Mouse (Mus musculus) liver, embryonic 14.5 days (tissue): ENCODE results near the gene Rps13. TPM values are rescaled to one million over a fixed set of nuclear protein-coding genes. Genes with fewer than 3 reads are reported as not detected.

Experiments
- ATAC-seq: fragments of 200-750 bp; cut with Nextera tagmentation; 2 replicates; pipeline ENCODE4 v1.8.0; 2017; ENCODE audit warnings: moderate number of reproducible peaks, mild to moderate bottlenecking, moderate library complexity; ENCODE audit not compliant: insufficient read depth
- DNase-seq, 3 experiments: peaks; one replicate each; pipeline ENCODE4 v3.0.0-alpha.2; 2012 to 2013; ENCODE audit warnings: low read depth in 3 of 3, low spot score in 3 of 3
- H3K27ac ChIP-seq: fragments of 300-500 bp; sonication (generic); 2 replicates; pipeline ENCODE4 v1.5.1; 2014; ENCODE audit warnings: moderate library complexity, mild to moderate bottlenecking, control low read depth, inconsistent platforms
- H3K27me3 ChIP-seq: fragments of 300-500 bp; sonication (generic); 2 replicates; pipeline ENCODE4 v1.6.1; 2014; ENCODE audit warnings: mild to moderate bottlenecking, low read length, moderate library complexity; ENCODE audit not compliant: control insufficient read depth, insufficient read depth
- H3K36me3 ChIP-seq: fragments of 300-500 bp; sonication (generic); replicated peaks from 2 replicates; pipeline ENCODE4 v1.6.1; 2014; ENCODE audit warnings: low read depth; ENCODE audit not compliant: control insufficient read depth, insufficient read depth
- H3K4me1 ChIP-seq, 2 experiments: fragments of 200-500 bp in 1 of 2; fragments of 300-500 bp in 1 of 2; sonication (generic) in 1 of 2; replicated peaks; 2 replicates each; pipeline ENCODE4 v1.6.1; 2012 to 2014; ENCODE audit warnings: antibody characterized with exemption in 1 of 2, inconsistent platforms in 1 of 2, low read length in 1 of 2; ENCODE audit not compliant: control insufficient read depth in 2 of 2, insufficient read depth in 2 of 2
- H3K4me2 ChIP-seq: fragments of 300-500 bp; sonication (generic); 2 replicates; pipeline ENCODE4 v1.6.1; 2014; ENCODE audit warnings: low read depth, mild to moderate bottlenecking, control low read depth, moderate library complexity
- H3K4me3 ChIP-seq, 2 experiments: fragments of 200-500 bp in 1 of 2; fragments of 300-500 bp in 1 of 2; sonication (generic) in 1 of 2; 2 replicates each; pipeline ENCODE4 v1.5.1; 2012 to 2014; ENCODE audit warnings: low read depth in 2 of 2, low read length in 2 of 2, mild to moderate bottlenecking in 2 of 2, control low read depth in 1 of 2, inconsistent platforms in 1 of 2, moderate library complexity in 1 of 2; ENCODE audit not compliant: insufficient read depth in 1 of 2
- H3K9ac ChIP-seq: fragments of 300-500 bp; sonication (generic); replicated peaks from 2 replicates; pipeline ENCODE4 v1.6.1; 2014; ENCODE audit warnings: mild to moderate bottlenecking, control low read depth, moderate library complexity
- H3K9me3 ChIP-seq: fragments of 300-500 bp; sonication (generic); 2 replicates; pipeline ENCODE4 v1.6.1; 2016; ENCODE audit warnings: low read length, mixed read lengths; ENCODE audit not compliant: control insufficient read depth
- CTCF ChIP-seq: IDR thresholded peaks from 2 replicates; pipeline ENCODE4 v1.5.1; 2016; ENCODE audit warnings: antibody characterized with exemption, low read depth, control low read depth
- EP300 ChIP-seq: IDR thresholded peaks from 2 replicates; pipeline ENCODE4 v1.6.1; 2016; ENCODE audit warnings: antibody characterized with exemption, low read depth
- WGBS: fragments of 180-500 bp; shearing (Covaris S2); extraction: QIAGEN DNeasy Blood & Tissue Kit; methylation state at CpG from one replicate; pipeline ENCODE4 v1.1.7; 2014; ENCODE audit not compliant: insufficient replicate concordance; 5-methylcytosine and 5-hydroxymethylcytosine counted together
- polyA plus RNA-seq, 2 experiments: library from polyadenylated mRNA; depleted of rRNA in 1 of 2; stranded (reverse) in 1 of 2; unstranded in 1 of 2; fragments of >200 nt; fragmentation: Nextera tagmentation in 1 of 2; extraction: Ambion mirVana in 1 of 2; gene quantifications; 2 replicates each; pipeline versions ENCODE4 v1.2.1 to v1.2.3; 2012 to 2014

Rps13 gene
- polyA plus RNA-seq, 2 experiments, result 554 to 671 TPM

DNA sequence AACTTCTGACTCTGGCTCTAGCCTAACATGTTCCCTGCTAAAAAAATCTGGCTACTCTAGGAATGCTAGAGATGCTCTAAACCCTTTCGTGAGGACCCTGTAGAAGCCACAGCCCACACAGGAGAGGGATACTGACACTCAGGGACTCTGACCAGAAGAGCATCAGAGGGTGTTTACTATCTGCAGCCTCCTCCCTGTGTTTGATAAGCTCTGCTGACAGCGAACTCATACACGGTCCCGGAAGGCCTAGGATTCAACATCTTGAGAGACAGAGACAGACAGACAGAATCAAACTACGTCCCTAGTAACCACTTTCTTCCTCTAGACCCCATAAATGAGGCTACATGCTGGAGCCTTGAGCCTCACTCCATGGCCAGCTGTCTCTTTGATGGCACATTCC lies 46.0 kb downstream of the Rps13 start:
- H3K36me3 ChIP-seq, result no peaks in the 10 kb centered on the region
- peak overlapping the region; percentile 20; the same call in 1 of the 2 replicates for H3K4me2 ChIP-seq
- H3K27ac ChIP-seq, result peak overlapping the region; percentile 31; the same call in 1 of the 2 replicates
- H3K9me3 ChIP-seq, result no peaks in the 10 kb centered on the region
- peak; percentile 51; the same call in 1 of the 2 replicates for ATAC-seq
- no peak for TF ChIP-seq CTCF
- no peak for TF ChIP-seq EP300
- DNase-seq, result no peak
- 57% methylated on average over 5 of the region's 5 CpGs for WGBS
- peaks cover 13 to 40% of the 10 kb centered on the region in 2 experiments for H3K4me1 ChIP-seq
- H3K27me3 ChIP-seq, result no peaks in the 10 kb centered on the region
- H3K4me3 ChIP-seq, result no peak overlapping the region
- 0 out of 2 replicates have a peak overlapping the region, but pooled peaks have one; percentile 3 for H3K9ac ChIP-seq

DNA sequence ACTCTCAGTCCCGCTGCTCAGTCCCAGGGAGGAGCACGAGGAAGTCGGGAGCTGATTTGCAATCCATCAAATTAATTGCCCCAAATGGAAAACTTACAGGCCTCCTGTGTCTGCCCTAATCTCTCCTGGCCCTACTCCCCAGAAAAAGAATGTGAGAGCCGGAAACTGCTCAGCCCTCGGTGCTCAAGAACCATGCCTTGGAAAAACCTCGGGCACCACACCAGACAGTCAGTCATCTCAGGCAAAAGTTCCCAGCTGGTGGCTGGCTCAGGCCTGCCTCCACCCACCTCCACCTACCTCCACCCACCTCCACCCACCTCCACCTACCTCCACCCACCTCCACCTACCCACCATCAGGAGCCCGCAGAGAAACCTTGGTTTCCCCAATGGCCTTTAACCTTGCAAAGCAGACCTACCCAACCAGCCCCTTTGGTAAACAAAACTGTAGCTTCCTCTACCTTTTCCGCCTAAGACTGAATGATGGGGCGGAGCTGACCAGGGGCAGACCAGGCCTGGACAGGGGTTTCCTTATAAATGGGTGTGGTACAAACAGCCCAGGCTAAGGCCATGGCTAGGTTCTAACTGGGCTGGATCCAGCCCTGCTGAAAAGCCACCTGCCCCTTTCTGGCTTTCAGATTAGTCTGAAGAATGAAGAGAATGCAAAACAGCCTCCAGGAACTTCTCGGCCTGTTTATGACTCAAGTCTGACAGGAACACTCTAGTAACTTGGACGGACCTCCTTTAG lies 47.2 kb downstream of the Rps13 start:
- no peak overlapping the region for H3K9ac ChIP-seq
- peak; percentile 73 for ATAC-seq
- H3K36me3 ChIP-seq, result no peaks in the 10 kb centered on the region
- H3K4me1 ChIP-seq, result peaks cover 13 to 40% of the 10 kb centered on the region in 2 experiments
- peak overlapping the region; percentile 44 for H3K4me2 ChIP-seq
- H3K9me3 ChIP-seq, result no peaks in the 10 kb centered on the region
- WGBS, result 51% methylated on average over 11 of the region's 11 CpGs
- DNase-seq, result no peak
- no peak overlapping the region; the same call in 1 of the 2 replicates for H3K27ac ChIP-seq
- H3K4me3 ChIP-seq, result no peak overlapping the region
- no peak for TF ChIP-seq EP300
- no peak for TF ChIP-seq CTCF
- H3K27me3 ChIP-seq, result no peaks in the 10 kb centered on the region

DNA sequence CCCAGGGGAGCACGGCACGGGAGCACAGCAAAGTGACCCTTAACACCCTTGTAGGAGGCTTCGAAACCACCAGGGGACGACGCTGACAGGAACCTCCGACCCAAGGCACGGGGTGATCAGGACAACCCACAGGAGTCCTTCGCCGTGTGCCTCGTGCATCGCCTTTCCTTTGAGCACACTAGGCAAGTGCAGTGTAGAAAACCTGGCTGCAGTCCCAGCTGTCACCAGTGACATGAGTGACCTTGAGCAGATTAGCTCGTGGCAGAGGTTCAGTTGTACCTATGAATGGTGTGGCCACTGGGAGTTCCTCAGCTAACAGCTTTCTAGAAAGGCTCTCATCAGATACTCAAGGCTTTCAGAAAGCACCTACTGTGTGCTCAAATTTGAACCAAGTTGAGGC lies 47.8 kb downstream of the Rps13 start:
- Histone ChIP-seq H3K4me2 (peak overlapping the region; percentile 44), H3K9ac (no peak overlapping the region), H3K4me1 (peaks cover 13 to 40% of the 10 kb centered on the region in 2 experiments), H3K27me3 (no peaks in the 10 kb centered on the region), H3K4me3 (no peak overlapping the region), H3K36me3 (no peaks in the 10 kb centered on the region), H3K27ac (no peak overlapping the region; the same call in 1 of the 2 replicates), H3K9me3 (no peaks in the 10 kb centered on the region)
- TF ChIP-seq EP300 (no peak), CTCF (peak; percentile 29; the same call in 1 of the 2 replicates)
- DNase-seq (no peak), ATAC-seq (peak; percentile 38; the same call in 1 of the 2 replicates)
- 68% methylated on average over 12 of the region's 12 CpGs for WGBS

DNA sequence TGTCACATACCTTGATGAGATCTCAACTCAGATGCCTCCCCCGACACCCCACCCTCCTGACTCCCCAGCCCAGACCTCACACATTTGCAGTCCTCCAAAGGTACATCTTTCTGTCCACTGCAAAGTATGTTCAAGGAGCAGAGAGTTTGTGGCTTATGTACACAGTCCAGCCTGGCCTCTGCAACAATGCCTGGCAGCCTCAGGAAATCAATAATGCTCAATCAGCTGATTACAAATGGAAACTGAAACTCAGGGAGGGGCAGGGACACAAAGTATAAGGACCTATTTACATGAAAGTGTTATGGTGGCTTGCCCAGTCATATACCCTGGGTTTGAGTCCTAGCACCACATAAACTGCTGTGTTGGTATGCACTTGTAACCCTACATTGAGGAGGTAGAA lies 48.8 kb downstream of the Rps13 start:
- no peak overlapping the region for H3K27ac ChIP-seq
- no peak for DNase-seq
- no peak for ATAC-seq
- WGBS, result 47% methylated on average over 1 of the region's 1 CpGs
- peaks cover 13 to 40% of the 10 kb centered on the region in 2 experiments for H3K4me1 ChIP-seq
- 0 out of 2 replicates have a peak overlapping the region, but pooled peaks have one; percentile 4 for H3K4me2 ChIP-seq
- H3K9me3 ChIP-seq, result no peaks in the 10 kb centered on the region
- H3K4me3 ChIP-seq, result no peak overlapping the region
- H3K27me3 ChIP-seq, result no peaks in the 10 kb centered on the region
- no peaks in the 10 kb centered on the region for H3K36me3 ChIP-seq
- TF ChIP-seq EP300, result no peak
- no peak for TF ChIP-seq CTCF
- H3K9ac ChIP-seq, result no peak overlapping the region

DNA sequence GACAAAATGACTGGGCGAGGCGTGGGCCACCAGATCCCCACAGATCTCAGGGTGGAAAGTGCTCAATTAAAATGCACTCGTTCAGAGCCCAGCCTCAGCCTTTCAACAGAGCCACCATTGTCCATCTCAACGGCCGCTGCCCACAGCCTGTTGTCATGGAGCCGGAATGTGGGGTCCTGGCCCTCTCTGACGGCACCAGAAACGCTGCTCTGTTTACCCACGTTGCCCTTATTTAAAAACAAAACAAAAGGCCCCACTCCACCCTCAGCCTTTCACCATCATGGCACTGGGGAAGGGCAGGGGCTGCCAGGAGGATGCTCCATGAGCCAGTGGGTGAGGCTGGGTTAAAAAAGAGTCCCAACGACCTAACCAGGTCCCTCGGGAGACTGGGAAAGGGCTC lies 51.2 kb downstream of the Rps13 start:
- Histone ChIP-seq H3K4me2 (no peak overlapping the region), H3K36me3 (no peaks in the 10 kb centered on the region), H3K9me3 (no peaks in the 10 kb centered on the region), H3K27ac (no peak overlapping the region), H3K9ac (no peak overlapping the region), H3K27me3 (no peaks in the 10 kb centered on the region), H3K4me1 (peaks cover 7 to 22% of the 10 kb centered on the region in 2 experiments), H3K4me3 (no peak overlapping the region)
- TF ChIP-seq EP300 (no peak), CTCF (no peak)
- DNase-seq (no peak), ATAC-seq (no peak)
- WGBS, result 46% methylated on average over 11 of the region's 11 CpGs

Other genes starting within 250 kb of the Rps13 start
- 0.57 and 0.62 TPM in 2 replicates for gene Gm4353, start 249.6 kb downstream of the Rps13 start, polyA plus RNA-seq (2012; rRNA removed)
- 0.38 and 0.51 TPM in 2 replicates for gene Gm4353, start 249.6 kb downstream of the Rps13 start, polyA plus RNA-seq (2014; fragmentation: Nextera tagmentation; extraction: Ambion mirVana)
- gene Plekha7, start 25.8 kb downstream of the Rps13 start, polyA plus RNA-seq (2012; rRNA removed), result 2.0 and 2.1 TPM in 2 replicates
- 1.3 and 1.5 TPM in 2 replicates for gene Plekha7, start 25.8 kb downstream of the Rps13 start, polyA plus RNA-seq (2014; fragmentation: Nextera tagmentation; extraction: Ambion mirVana)
- 2.0 and 2.5 TPM in 2 replicates for gene Pik3c2a, start 109.3 kb upstream of the Rps13 start, polyA plus RNA-seq (2012; rRNA removed)
- gene Pik3c2a, start 109.3 kb upstream of the Rps13 start, polyA plus RNA-seq (2014; fragmentation: Nextera tagmentation; extraction: Ambion mirVana), result 2.9 and 3.0 TPM in 2 replicates
- 0.87 and 2.2 TPM in 2 replicates for gene Nucb2, start 170.2 kb upstream of the Rps13 start, polyA plus RNA-seq (2012; rRNA removed)
- gene Nucb2, start 170.2 kb upstream of the Rps13 start, polyA plus RNA-seq (2014; fragmentation: Nextera tagmentation; extraction: Ambion mirVana), result 2.9 and 3.1 TPM in 2 replicates